Mouse (Mus musculus): ENCODE measurements around the gene Pum1.
"Not testable (repeated sequence)": the region's sequence is repeated elsewhere in the genome, so short reads cannot be mapped to it uniquely, and the experiment has no call there.

The Pum1 gene

DNA sequence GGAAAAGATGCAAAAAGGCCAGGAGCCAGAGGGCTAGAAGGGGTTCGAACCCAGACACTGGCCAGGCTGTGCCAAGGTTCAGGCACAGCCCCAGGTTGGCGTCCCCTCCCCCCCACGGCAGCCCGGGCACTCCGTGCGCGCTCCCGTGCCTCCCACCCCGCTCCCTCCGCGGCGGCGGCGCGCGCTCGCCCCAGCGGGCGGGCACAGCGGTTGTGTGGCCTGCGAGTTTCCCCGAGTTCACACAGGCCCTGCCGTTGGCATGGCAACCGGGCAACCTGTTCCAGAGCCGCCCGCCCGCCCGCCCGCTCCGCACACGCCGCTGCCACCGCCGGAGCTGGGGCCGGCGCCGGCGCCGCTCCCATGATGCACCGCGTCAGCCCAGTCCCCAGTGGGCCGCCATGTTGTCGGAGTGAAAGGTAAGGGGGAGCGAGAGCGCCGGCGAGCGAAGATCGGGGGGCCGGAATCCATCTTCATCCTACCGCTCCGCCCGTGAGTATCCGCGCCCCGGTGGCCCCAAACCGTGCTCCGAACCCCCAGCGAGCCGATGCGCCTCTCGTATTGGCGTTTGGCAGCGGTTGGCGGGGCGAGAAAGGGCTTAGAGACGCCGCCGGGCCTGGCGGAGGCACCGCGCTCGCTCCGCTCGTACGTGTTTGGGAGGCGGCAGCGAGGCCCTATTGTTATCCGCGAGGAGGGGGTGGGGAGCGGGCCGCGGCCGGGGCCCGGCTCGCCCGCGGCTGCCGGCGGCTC is at the start of gene Pum1:
TSS of gene Pum1 (plus strand) at position 343 of the 747 bp plus-strand sequence.
- peak; percentile 94 to 95 for DNase-seq

DNA sequence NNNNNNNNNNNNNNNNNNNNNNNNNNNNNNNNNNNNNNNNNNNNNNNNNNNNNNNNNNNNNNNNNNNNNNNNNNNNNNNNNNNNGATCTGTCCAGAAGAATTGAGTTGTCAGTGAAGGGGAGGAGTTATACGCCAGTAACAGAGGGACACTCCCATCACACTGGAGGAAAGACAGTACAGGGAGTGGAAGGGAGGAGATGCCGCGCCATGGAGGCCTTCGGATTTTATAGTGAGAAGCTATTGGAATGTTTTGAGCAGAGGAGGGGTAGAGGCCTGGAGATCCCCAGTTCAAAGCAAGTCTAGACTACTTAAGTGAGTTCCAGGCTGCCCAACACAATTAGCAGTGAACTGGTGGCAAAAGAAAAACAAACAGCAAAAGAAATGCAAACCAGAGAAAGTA is 33.7 kb upstream of the Pum1 start:
- peak; percentile 46 to 52 for DNase-seq

DNA sequence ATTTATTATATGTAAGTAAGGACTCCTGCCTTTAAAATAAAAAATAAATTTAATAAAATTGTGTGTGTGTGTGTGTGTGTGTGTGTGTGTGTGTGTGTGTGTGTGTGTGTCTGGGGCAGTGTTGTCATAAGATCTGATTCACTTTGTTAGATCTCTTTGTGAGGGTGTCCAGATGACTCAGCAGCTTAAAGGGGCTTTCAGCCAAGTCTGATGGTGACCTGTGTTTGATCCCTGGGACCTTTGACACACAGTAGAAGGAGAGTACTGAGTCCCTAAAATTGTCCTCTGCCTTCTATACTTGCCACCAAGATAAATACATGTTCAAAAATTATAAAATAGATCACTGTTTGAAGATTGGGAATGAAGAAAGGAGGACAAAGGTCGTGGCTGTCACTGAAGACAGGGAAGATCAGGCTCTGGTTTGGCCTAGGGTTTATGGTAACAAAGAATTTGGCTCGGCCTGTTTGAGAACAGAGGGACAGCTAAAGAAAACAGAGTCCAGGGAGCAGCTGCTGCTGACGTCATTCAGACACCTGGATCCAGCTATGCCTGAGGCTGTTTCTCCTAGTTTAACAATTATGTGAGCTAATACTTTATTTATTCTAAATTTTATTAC is 32.8 kb upstream of the Pum1 start:
- peak in 1 of 2 experiments; percentile 8 for DNase-seq

DNA sequence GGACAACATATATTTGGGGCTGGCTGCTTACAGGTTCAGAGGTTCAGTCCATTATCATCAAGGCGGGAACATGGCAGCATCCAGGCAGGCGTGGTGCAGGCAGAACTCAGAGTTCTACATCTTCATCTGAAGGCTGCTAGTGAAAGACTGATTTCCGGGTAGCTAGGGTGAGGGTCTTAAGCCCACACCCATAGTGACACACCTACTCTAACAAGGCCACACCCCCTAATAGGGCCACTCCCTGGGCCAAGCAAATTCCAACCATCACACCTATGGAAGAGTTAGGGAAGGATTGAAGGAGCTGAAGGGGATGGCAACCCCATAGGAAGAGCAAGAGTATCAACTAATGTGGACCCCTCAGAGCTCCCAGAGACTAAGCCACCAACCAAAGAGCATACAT is 28.0 kb upstream of the Pum1 start:
- not testable (repeated sequence) for DNase-seq

DNA sequence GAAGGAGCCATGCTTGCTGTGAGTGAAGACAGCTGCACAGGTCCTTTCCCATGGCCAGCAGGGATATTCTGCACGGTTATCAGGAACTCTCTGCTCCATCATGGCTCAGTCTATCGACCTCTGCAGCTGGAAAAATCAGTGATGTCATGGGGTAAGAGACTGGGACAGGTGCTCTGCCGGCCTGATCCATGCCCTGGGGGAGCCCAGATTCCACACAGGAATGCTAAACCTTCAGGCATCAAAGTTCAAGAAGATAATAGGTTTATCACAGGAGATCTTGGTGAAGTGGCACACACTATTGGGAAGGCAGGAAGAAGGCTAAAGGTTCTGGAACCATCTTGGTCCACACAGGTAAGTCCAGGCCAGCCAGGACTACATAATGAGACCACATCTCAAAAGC is 26.4 kb upstream of the Pum1 start:
- DNase-seq, result no peak

DNA sequence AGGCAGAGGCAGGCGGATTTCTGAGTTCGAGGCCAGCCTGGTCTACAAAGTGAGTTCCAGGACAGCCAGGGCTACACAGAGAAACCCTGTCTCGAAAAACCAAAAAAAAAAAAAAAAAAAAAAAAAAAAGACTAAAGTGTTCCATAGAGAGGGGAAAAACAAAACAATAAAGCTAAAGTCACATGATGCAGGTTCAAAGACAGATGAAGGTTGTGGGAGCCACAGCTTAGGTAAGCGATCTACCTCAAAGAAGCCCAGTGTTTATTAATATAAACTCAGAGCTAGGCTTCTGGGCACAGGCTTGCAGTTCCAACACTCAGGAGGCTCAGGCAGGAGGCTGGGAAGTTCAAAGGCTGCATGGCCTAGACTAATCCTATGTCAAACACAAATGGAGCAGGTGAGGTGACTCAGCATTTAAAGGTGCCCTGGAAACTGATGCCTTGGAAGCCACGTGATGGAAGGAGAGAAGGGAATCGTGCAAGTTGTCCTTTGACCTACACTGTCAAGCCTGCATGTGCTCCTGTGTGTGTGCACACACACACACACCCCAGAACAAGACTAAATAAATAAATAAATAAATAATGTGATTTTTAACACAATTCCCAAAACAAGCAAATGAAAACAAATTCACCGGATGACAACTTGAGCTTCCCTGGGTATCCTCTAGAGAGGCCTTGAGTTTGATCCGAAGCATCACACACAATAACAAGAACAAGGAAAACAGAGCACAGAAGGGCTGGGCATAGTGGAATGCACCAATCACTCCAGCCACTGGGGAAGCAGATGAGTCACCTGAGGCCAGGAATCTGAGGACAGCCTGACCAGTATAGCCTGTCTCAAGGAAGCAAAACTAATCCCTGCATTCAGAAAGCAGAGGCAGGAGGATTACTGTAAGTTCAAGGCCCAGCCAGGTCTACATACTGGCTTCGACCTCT is 25.4 kb upstream of the Pum1 start:
- DNase-seq, result no peak

DNA sequence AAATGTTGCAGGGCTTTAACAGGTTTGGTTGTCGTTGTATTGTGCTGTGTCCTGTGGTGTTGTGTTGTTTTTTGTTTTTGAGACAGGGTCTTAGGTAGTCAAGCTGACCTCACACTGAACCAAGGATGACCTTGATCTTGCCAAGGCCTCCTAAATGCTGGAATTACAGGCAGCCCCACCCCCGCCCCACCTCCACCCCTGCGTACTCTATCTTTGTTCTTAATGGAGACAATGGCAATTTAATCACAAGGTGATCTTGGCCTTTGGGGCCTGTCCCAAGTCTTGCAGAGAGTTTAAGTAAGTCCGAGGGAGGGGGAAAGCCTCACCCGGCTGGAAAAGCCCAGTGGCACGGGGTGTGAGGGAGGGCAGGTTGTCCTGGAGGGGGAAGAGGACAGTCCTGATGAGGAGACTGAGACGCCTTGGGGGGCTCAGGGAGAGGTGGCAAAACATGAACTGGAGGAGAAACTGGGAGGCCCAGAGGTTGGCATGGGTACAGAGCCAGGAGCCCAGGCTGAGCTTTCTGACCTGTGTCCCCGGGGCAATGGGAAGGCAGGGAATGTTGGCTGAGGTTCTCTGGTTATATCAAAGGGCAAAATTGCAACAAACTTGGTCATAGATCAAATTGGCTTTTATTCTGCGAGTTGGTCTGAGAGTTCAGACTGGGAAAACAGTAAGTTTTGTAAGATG is 22.9 kb upstream of the Pum1 start:
- DNase-seq, result no peak

DNA sequence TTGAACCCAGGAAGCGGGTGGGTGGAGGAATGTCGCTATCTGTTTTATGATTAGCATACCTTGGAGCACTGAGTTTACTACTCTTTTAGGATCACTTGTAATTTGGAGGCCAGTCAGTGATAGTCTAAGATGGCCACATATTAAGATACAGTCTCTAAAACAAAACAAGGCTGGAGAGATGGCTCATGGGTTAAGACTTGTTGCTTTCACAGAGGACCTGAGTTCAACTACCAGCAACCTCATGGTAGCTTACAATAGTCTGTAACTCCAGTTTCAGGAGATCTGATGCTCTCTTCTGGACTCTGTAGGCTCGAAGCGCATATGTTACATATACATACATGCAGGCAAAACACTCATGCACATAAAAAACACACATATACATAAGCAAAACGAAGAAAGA is 20.7 kb upstream of the Pum1 start:
- no peak for DNase-seq

DNA sequence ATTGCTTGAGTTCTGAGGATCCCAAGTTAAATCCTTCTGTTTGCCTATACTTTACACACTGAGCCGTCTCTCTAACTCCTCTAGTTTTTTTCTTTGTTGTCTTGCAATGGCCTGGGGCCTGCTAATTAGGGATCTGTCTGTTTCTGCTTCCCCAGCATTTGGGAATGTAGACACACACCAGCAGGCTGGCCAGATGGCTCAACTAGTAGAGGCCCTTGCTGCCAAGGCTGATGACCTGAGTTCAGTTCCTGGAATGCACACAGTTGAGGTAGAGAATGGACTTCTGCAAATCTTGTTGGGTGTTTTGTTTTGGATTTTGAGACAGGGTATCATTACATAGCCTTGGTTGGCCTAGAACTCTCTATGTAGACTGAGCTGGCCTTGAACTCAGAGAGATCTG is 17.7 kb upstream of the Pum1 start:
- DNase-seq, result peak in 1 of 2 experiments; percentile 29

DNA sequence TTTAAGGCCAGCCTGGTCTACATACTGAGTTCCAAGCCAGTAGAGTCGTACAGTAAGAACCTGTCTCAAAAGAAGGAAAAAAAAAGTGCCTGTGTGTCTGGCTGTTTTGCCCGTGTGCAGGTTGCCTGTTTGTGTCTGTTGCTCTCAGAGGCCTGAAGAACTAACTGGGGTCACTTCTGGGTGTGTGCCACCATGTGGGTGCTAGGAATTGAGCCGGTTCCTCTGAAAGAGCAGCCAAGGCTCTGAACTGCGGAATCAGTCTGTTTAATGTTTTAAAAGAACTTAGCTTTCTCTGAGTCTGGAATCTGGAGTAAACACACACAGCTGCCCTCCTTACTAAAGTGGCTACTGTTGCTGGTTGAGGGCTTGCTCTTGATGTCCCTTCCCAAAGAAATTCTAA is 11.8 kb upstream of the Pum1 start:
- DNase-seq, result no peak

DNA sequence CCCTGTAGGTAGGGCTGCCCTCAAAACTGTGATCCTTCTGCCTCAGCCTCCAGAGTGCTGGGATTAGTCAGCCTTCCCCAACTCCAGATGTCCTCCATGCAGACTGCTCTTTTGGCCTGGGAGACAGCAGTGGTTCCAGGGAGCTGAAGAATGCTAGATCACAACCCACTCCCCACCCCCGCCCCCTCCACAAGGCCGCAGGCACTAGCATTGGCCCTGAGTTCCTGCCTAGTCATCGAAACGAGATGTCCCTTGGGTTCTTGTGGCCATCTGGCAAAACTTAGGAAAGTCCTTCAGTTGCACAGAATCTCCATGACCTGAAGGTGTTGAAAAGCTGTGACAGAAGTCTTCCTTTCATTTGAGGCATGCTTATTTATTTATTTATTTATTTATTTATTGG is 10.6 kb upstream of the Pum1 start:
- no peak for DNase-seq

DNA sequence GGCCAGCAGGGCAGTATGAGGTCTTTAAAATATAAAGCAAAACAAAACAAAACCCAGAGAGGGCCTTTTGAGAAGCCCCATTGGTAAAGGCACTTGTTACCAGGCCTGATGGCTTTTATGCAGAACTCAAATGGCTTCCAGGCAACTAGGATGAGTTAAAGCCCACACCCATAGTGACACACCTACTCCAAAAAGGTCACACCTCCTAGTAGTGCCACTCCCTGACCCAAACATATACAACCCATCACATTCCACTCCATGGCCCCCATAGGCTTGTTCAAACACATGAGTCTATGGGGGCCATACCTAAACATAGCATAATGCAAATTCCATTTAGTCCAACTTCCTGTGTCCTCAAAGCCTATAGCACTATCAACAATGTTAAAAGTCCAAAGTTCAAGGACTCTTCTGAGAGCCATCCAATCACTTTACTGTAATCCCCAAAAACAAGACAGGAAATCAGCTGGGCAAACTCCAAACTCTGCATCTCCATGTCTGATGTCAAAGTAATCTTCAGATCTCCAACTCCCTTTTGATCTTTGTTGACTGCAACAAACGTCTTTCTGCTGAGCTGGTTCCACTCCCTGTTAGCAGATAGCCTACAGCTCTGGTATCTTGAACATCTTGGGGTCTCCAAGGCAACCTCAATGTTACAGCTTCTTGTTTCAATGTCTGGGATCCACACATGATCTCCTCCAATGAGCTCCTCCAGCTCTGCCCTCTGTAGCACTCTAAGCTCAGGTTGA is 5.1 kb upstream of the Pum1 start:
- no peak for DNase-seq

DNA sequence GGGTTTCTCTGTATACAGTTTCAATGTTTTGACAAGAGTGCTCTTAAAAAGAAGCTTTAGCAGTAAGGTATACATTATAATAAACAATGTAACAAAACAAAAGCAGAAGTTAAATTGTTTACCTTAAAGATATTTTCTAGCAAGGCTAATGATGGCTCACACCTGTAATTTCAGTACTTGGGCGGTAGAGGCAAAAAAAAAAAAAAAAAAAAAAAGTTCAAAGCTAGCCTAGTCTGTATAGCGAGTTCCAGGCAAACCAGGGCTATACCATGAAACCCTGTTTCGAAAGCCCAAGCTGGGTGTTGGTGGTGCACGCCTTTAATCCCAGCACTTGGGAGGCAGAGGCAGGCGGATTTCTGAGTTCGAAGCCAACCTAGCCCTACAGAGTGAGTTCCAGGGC is 3.7 kb upstream of the Pum1 start:
- DNase-seq, result no peak

DNA sequence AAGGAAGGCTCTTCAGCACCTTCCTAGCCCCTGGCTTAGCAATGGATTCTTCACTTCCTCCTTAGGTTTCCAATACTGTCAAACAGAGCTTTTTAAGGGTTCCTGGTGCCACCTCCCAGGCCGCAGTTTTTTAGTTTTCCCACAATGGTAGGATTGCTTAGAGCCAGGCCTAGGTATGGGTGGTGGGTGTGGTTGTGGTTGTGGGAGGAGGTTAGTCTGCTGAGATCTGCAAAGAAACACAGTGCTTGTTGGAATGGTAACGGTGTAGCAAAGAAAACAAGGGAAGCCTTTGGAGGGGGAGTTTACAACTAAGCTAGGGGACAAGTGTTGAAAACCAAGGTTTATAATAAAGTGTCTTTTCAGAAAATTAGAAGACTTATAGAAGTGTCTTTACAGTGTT is 3.0 kb upstream of the Pum1 start:
- no peak for DNase-seq

DNA sequence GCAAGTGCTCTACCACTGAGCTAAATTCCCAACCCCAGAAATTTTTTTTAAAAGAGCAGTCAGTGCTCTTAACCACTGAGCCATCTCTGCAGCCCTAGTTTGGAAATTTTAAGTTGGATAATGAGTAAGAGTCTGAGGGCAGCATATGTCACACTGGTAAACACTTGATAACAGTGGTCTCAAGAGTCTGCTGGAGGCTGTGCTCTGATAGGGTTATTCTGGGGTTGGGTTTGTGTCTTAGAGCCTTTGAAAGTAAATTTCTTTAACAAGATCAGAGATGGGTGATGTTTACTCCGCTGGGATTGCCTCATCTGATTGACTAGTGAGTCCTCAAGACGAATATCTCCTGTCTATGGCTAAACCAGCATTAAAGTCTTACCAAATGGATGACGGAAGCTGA is 2.0 kb upstream of the Pum1 start:
- DNase-seq, result no peak

DNA sequence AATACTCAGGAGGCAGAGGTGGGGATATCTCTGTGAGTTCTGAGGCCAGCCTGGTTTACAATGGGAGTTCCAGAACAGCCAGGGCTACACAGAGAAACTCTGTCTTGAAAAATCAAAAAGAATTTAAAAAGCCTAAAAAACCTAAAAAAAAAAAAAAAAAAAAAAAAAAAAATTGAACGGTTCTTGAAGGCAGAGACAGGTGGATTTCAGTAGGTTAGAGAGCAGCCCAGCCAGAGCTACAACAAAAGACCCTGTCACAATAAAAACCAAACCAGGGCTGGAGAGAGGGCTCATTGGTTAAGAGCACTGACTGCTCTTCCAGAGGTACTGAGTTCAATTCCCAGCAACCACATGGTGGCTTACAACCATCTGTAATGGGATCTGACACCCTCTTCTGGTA is 816 bp upstream of the Pum1 start:
- not testable (repeated sequence) for DNase-seq

DNA sequence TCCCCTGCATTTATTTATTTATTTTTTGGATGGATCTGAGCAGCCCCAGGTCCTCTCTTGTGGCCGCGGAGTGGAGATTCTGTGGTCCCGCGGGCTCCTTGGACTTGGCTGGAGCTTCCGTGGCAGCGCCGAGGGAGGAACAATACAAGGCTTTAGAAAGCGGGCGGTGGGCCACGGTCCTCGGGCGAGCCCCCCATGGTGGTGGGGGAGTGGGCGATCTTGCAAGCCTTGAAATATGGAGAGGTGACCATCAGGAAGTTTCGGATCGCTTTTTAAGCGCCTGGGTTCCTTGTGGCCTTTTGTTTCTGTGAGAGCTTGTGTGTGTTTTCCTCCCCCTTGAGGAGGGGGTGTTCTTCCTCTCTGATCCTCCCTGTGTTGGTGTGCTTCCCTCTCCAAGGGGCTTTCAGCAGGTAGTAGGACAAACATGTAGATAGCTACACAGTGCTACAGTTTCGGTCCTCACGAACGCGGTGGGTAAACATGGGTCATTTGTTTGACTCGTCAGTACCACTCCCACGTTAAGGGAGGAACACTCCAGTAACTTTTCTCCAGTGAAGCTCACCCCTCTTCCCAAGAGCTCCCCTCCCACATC is 785 bp downstream of the Pum1 start:
- peak; percentile 62 to 68 for DNase-seq

DNA sequence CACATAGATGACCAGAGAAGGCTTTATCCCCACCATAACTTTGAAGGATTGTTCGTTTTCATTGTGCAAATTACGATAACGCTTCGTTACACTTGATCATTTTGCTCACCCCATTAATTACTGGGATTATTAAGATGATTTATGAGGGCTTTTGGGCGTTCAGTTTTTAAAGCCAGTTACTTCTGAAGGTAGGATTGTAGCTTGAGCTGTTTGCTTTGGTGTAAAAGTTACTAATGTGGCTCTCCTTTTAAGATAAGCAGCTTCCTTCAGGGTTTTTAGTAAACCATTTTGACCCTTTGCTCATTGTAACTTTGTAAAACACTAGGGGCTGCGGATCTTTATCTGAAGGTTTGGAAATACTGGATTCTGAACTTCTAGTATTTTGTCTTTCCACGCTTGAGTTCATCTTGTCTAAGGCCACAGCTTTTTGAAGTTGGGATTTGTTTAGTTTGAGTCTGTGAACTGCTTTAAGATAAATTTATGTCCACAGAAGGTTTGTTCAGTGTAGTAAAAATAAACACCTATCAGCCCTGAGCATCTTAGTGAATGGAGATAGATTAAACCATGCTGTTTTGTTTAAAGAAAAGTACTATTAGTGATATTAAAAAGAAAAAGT is 1.4 kb downstream of the Pum1 start:
- no peak for DNase-seq

DNA sequence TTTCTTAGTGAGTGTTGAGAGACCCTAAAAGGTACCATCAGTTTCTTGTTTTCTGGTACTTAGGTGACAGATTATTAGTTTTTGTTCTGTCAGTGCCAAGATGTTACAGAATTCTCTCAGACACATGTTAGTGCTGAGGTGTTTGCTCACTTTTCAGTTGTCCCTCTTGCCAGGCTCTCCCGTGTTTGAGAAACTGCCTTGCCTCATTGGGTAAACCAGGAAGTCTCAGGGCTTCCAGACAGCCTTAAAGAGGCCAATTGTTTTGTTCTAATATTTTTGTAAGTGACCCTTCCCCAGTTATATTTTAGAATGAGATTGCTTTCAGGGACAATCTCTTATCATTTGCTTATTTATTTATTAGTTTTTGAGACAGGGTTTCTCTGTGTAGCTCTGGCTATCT is 2.1 kb downstream of the Pum1 start:
- no peak for DNase-seq

DNA sequence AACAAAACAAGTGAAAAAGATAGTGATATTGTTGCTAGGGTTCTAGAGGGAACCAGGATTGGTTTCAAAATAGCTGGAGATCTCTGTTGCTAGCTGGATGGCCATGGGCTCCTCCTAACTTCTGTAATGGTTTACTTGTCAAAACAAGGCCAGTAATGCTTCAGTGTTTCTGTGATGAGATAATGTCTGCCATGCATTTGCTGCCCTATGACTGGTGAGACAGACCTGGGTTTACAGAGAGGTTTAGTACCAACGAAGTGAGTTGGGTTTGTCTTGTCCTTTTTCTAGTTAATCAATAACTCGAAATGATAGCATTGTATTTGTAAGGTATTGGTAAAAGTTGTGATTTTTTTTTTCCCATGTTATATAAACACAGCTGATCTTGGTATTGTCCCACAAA is 4.6 kb downstream of the Pum1 start:
- DNase-seq, result no peak

DNA sequence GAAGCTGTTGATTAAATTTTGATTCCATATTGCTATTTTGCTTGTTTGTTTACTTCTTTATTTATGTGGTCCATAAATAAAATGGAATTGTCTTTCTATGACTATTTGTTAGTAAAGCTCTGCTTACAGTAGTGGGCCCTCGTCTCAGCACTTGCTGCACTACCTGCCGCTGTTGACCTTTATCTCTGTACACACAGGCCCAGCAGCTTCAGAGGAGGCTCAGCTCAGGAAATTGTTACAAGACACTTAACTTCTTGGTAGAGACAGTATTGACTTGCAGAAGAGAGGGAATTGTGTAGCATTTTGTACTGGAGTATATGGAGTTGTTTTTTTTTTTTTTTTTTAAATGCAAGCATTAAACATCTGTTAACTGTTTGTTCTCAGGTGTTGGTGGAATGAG is 5.4 kb downstream of the Pum1 start:
- no peak for DNase-seq

Measured in cerebellum, postnatal 14 days (tissue).